Mouse (Mus musculus): ENCODE data around the gene Tmem37.

- no peak for TF ChIP-seq POLR2A (IDR thresholded peaks at IDR 0.05; ENCODE audit: insufficient read length, low read depth)
- no peak for TF ChIP-seq USF1 (IDR thresholded peaks at IDR 0.05; ENCODE audit: low read depth)
- no peak for TF ChIP-seq POLR2AphosphoS2 (IDR thresholded peaks at IDR 0.05; ENCODE audit: insufficient read length, low read depth)
- TF ChIP-seq REST (IDR thresholded peaks at IDR 0.05; ENCODE audit: insufficient read depth, insufficient read length) = no peak
- TF ChIP-seq TCF12 (IDR thresholded peaks at IDR 0.05; ENCODE audit: insufficient read depth, poor library complexity, severe bottlenecking) = no peak
- no peak for TF ChIP-seq MAX (IDR thresholded peaks at IDR 0.05; ENCODE audit: low read depth)
- no peak for TF ChIP-seq CEBPB (IDR thresholded peaks at IDR 0.05; ENCODE audit: insufficient read depth, poor library complexity, severe bottlenecking)
- TF ChIP-seq MYOG (IDR thresholded peaks at IDR 0.05; ENCODE audit: control insufficient read depth in 1 of 3, insufficient read depth in 1 of 3, insufficient read length in 2 of 3, low read depth in 2 of 3) = no peak
- TF ChIP-seq TCF3 (IDR thresholded peaks at IDR 0.05; ENCODE audit: insufficient read length, low read depth) = no peak
- TF ChIP-seq E2F4 (IDR thresholded peaks at IDR 0.05; ENCODE audit: insufficient read depth) = no peak
- TF ChIP-seq MYOD1 (IDR thresholded peaks at IDR 0.05; ENCODE audit: control insufficient read depth in 1 of 3, insufficient read length in 2 of 3, low read depth in 2 of 3) = no peak
- TF ChIP-seq SRF (IDR thresholded peaks at IDR 0.05; ENCODE audit: control insufficient read depth, insufficient read length, low read depth) = no peak
Measured at GRCm38 (mm10) chr1:120027693-120028092, 46.2 kb downstream of the Tmem37 start.

Measured in myocyte (in vitro differentiated cells).